Mouse (Mus musculus): Measurements from ENCODE around the gene Pcbp2.
A peak's percentile ranks its signal among the peaks of the same experiment; 100 is the strongest.

- TF ChIP-seq EP300 (IDR thresholded peaks at IDR 0.05) (no peak), CTCF (IDR thresholded peaks at IDR 0.05) (peak; percentile 82)
These were observed 27.8 kb upstream of the Pcbp2 start for GRCm38 (mm10) chr15:102442490-102442889.

Measured in lung, postnatal 0 days (tissue).